14 mouse cellular contexts compared by ENCODE assay signal in genomic region chr11:90232685-90233084, GRCm38 (mm10). TPM values are rescaled to one million over a fixed set of nuclear protein-coding genes. Genes with fewer than 3 reads are reported as not detected.
DNase-seq lines count a peak whose midpoint lies in the region; ATAC-seq and TF ChIP-seq lines count a peak whose summit lies in the region.
"Had no signal": no experiment of that assay in that cellular context is flagged by ENCODE, and none has a peak within 500 bp of the region (broad histone marks: within the 10 kb centered on the region; RNA-seq: fewer than 3 reads in every experiment).

No protein-coding gene starts in this region.

- WGBS in intestine, embryonic 14.5 days = 10% methylated on average over 4 of the region's 4 CpGs
- 19% methylated on average over 4 of the region's 4 CpGs for whole genome bisulfite sequencing in intestine, postnatal 0 days

- peak overlapping the region; percentile 70 for H3K27ac ChIP-seq in intestine, embryonic 14.5 days (ENCODE audit: low read depth)
- H3K27ac ChIP-seq in intestine, postnatal 0 days (ENCODE audit: low read depth, low read length) = no peak overlapping the region
- H3K27ac ChIP-seq: midbrain, embryonic 15.5 days; neural tube, embryonic 13.5 days had no signal

- CTCF ChIA-PET in Patski (lab: Charles Lee) = interaction anchor here (1.5 to 2.1 kb wide), 3 partner anchors 9 to 50 kb away, joined by 4 to 7 read pairs (median 5); no protein-coding TSS in a partner anchor

- no peak for TF ChIP-seq CTCF in intestine, postnatal 0 days (IDR thresholded peaks at IDR 0.05; ENCODE audit: low read depth)
- TF ChIP-seq CTCF in Patski (IDR thresholded peaks at IDR 0.05) = no peak

- no peak overlapping the region for H3K4me3 ChIP-seq in intestine, embryonic 14.5 days (ENCODE audit: low read depth, low read length)
- H3K4me3 ChIP-seq in intestine, postnatal 0 days (ENCODE audit: low read depth, low read length) = no peak overlapping the region
- H3K4me3 ChIP-seq: midbrain, embryonic 15.5 days; neural tube, embryonic 13.5 days had no signal

- 0 out of 2 replicates have a peak overlapping the region, but pooled peaks have one; percentile 3 for H3K4me2 ChIP-seq in intestine, embryonic 14.5 days (ENCODE audit: low read length)
- no peak overlapping the region for H3K4me2 ChIP-seq in intestine, postnatal 0 days (replicated peaks; ENCODE audit: low read depth)
- H3K4me2 ChIP-seq: midbrain, embryonic 15.5 days; neural tube, embryonic 13.5 days had no signal

- H3K27me3 ChIP-seq in intestine, embryonic 14.5 days (replicated peaks; ENCODE audit: control insufficient read depth, insufficient read depth, low read length) = no peaks in the 10 kb centered on the region
- H3K27me3 ChIP-seq in intestine, postnatal 0 days (replicated peaks; ENCODE audit: control insufficient read depth, insufficient read depth, low read length) = no peaks in the 10 kb centered on the region
- H3K27me3 ChIP-seq in Patski = no peaks in the 10 kb centered on the region
- H3K27me3 ChIP-seq: CH12.LX; midbrain, embryonic 15.5 days; neural tube, embryonic 13.5 days had no signal

- POLR2A ChIA-PET in Patski (lab: Charles Lee) = interaction anchor here (0.6 kb wide), 1 partner anchor 157 kb away, joined by 4 read pairs; no protein-coding TSS in a partner anchor

- in situ Hi-C loops in Patski (cut with MboI; ENCODE audit: low pct_unique_long_range_greater_than_20kb) = no loop called here

- DNase-seq in intestine, embryonic 14.5 days (ENCODE audit: low spot score) = no peak
- DNase-seq in 3T3-L1 (ENCODE audit: low read depth, low spot score) (peak; percentile 79), Patski (ENCODE audit: low read depth, low spot score) (no peak)
- peak; percentile 57 for DNase-seq in kidney, postnatal 14 days
- no peak for DNase-seq in cerebellum, postnatal 14 days
- no peak for DNase-seq in gastrocnemius, adult 18-20 months (ENCODE audit: low spot score)
- DNase-seq: cerebellum, adult 8-10 months; heart, postnatal 4 days; right cerebral cortex, adult 18-20 months; thymus, postnatal 4 days had no signal

- no peaks in the 10 kb centered on the region for H3K9me3 ChIP-seq in intestine, embryonic 14.5 days (ENCODE audit: control insufficient read depth, low read length)
- H3K9me3 ChIP-seq in intestine, postnatal 0 days (ENCODE audit: control insufficient read depth) = no peaks in the 10 kb centered on the region
- H3K9me3 ChIP-seq: midbrain, embryonic 15.5 days; neural tube, embryonic 13.5 days had no signal

- peaks cover 32% of the 10 kb centered on the region for H3K4me1 ChIP-seq in intestine, embryonic 14.5 days (replicated peaks; ENCODE audit: control insufficient read depth, insufficient read depth, low read length)
- peaks cover 18% of the 10 kb centered on the region for H3K4me1 ChIP-seq in intestine, postnatal 0 days (replicated peaks; ENCODE audit: control insufficient read depth, insufficient read depth, low read length)
- H3K4me1 ChIP-seq: midbrain, embryonic 15.5 days had no signal

- no peak overlapping the region for H3K9ac ChIP-seq in intestine, embryonic 14.5 days (ENCODE audit: low read length)
- H3K9ac ChIP-seq in intestine, postnatal 0 days (ENCODE audit: low read depth, low read length) = no peak overlapping the region
- H3K9ac ChIP-seq: midbrain, embryonic 15.5 days; neural tube, embryonic 13.5 days had no signal

- H3K36me3 ChIP-seq in intestine, embryonic 14.5 days (ENCODE audit: control insufficient read depth, insufficient read depth, low read length) = no peaks in the 10 kb centered on the region
- H3K36me3 ChIP-seq in intestine, postnatal 0 days (ENCODE audit: control insufficient read depth, insufficient read depth) = no peaks in the 10 kb centered on the region
- H3K36me3 ChIP-seq: midbrain, embryonic 15.5 days; neural tube, embryonic 13.5 days had no signal

- 0 out of 2 replicates have a peak, but pooled peaks have one; percentile 62 for ATAC-seq in intestine, embryonic 14.5 days (replicated peaks; ENCODE audit: low FRiP score, low TSS enrichment, low read depth)
- ATAC-seq in intestine, postnatal 0 days = no peak
- peak; percentile 32 for ATAC-seq in Patski
- ATAC-seq: midbrain, embryonic 15.5 days had no signal

RNA-seq across cellular contexts. Expression of gene Mmd, which starts 16.6 kb away (rescaled TPM):
- 35.5 and 41.1 TPM in 2 replicates for polyA plus RNA-seq in intestine, embryonic 14.5 days (2014; fragmentation: Nextera tagmentation; extraction: Ambion mirVana)
- 36.5 and 38.5 TPM in 2 replicates for polyA plus RNA-seq in intestine, postnatal 0 days (2015; fragmentation: Nextera tagmentation; extraction: Ambion mirVana)
- polyA plus RNA-seq in Patski (2021) = 31.4 TPM
- total RNA-seq in gastrocnemius, adult 18-20 months (2021) = 10 to 100 TPM in 1 of 2 experiments, 1 to 10 TPM in 1; 9.5 to 16.2 TPM

RNA-seq across cellular contexts. Expression of gene Gm45716, which starts 45.2 kb away (rescaled TPM):
- 13.2 and 13.3 TPM in 2 replicates for polyA plus RNA-seq in intestine, embryonic 14.5 days (2014; fragmentation: Nextera tagmentation; extraction: Ambion mirVana)
- polyA plus RNA-seq in intestine, postnatal 0 days (2015; fragmentation: Nextera tagmentation; extraction: Ambion mirVana) = 23.9 and 25.4 TPM in 2 replicates
- 0.59 TPM for polyA plus RNA-seq in Patski (2021)
- total RNA-seq in gastrocnemius, adult 18-20 months (2021) = 1 to 10 TPM; 1.2 to 2.6 TPM

Comparison
In these comparisons a context has a peak if more than half of its experiments do, and no peak if none do; other contexts are left out.
1. DNase-seq: peak in 3T3-L1 (single experiment) and kidney, postnatal 14 days (single experiment); none in intestine, embryonic 14.5 days (single experiment), Patski (single experiment), cerebellum, postnatal 14 days (0 of 2) and gastrocnemius, adult 18-20 months (single experiment).